Mouse (Mus musculus): ENCODE measurements around the gene Clrn2. TPM values are rescaled to one million over a fixed set of nuclear protein-coding genes. Genes with fewer than 3 reads are reported as not detected.

Clrn2 gene
- total RNA-seq (2014; rRNA removed) (not detected in 2 replicates), polyA plus RNA-seq (2015; fragmentation: Nextera tagmentation; extraction: Ambion mirVana) (0.32 and 0.36 TPM in 2 replicates)

DNA sequence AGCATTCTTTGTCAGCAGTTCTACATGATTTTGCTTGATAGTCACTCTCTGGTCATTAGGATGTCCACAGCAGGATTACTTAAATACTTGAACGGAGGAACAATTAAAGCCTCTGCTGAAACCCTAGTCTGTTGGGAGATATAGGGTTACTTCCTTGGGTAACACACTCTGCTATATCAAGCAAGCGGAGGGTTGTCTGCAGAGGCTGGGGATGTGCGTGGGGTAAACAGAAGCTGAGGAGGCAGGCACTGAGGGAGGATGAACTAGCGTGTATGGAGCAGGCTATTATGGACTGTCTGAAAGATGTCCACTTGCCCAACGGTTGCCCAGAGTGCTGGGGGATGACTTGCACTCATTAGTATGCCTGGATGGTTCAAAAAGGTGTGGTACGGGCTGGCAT is at the start of gene Clrn2:
Gene Clrn2, plus strand, starts transcription at position 301 of the 400 bp plus-strand sequence.
- no peak for ATAC-seq
- no peak for DNase-seq (ENCODE audit: low spot score)
- H3K27me3 ChIP-seq (ENCODE audit: insufficient read depth, low read length): no peaks in the 10 kb centered on the region
- no peak within 1 kb of the TSS for H3K27ac ChIP-seq
- 70% methylated on average over 6 of the region's 6 CpGs for WGBS
- no peak within 1 kb of the TSS for H3K4me2 ChIP-seq (ENCODE audit: low read depth, low read length)
- no peak for TF ChIP-seq CTCF (IDR thresholded peaks at IDR 0.05; ENCODE audit: low read depth)
- H3K9ac ChIP-seq (replicated peaks; ENCODE audit: low read length): no peak within 1 kb of the TSS
- no peaks in the 10 kb centered on the region for H3K9me3 ChIP-seq (ENCODE audit: low read length)
- H3K36me3 ChIP-seq (ENCODE audit: insufficient read depth, low read length): no peaks in the 10 kb centered on the region
- H3K4me3 ChIP-seq (ENCODE audit: low read length): no peak within 1 kb of the TSS
- peaks cover 10% of the 10 kb centered on the region for H3K4me1 ChIP-seq (ENCODE audit: insufficient read depth, low read length)

DNA sequence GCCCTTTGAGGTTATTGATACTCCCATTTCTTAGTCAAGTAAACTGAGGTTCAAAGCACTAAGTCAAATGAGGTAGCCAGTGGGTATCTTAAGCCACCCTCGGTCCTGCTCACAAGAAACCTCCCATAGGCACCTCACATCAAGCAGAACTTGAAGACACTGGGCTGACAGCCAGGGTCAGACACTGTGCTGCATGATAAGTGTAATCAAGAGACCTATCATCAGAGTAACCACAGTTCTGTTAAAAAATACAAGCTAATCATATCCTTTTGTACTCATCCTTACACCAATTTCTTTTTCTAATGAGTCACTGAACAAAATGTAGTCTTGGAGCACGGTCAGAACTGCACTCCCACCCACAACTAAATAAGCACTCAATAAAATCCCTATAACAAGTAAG is 47.4 kb upstream of the Clrn2 start:
- TF ChIP-seq CTCF (IDR thresholded peaks at IDR 0.05; ENCODE audit: low read depth): no peak
- 69% methylated on average over 2 of the region's 2 CpGs for WGBS
- ATAC-seq (no peak), DNase-seq (ENCODE audit: low spot score) (no peak)
- no peaks in the 10 kb centered on the region for H3K4me1 ChIP-seq (ENCODE audit: insufficient read depth, low read length)
- no peak overlapping the region for H3K4me3 ChIP-seq (ENCODE audit: low read length)
- no peak overlapping the region for H3K9ac ChIP-seq (replicated peaks; ENCODE audit: low read length)
- H3K27ac ChIP-seq: no peak overlapping the region
- no peaks in the 10 kb centered on the region for H3K36me3 ChIP-seq (ENCODE audit: insufficient read depth, low read length)
- H3K4me2 ChIP-seq (ENCODE audit: low read depth, low read length): no peak overlapping the region
- no peaks in the 10 kb centered on the region for H3K9me3 ChIP-seq (ENCODE audit: low read length)
- H3K27me3 ChIP-seq (ENCODE audit: insufficient read depth, low read length): no peaks in the 10 kb centered on the region

DNA sequence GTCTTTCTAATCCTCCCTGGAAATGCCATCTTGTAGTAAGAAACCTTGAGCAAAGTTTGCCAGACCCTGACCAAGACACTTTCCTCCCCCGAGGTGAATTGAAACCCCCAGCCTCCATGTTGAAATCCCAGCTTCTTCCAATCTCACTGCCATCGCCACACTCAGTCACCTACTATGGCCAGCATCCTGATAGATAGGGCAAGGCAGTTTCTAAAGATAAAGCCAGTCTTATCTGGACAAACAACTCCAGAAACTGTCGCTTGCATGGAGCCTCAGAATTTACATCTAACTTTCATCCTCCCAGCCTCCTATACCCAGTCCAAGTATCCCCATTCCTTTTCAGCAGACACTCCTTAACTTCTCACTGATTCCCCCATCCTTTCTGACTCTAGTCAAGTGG is 37.1 kb upstream of the Clrn2 start:
- Histone ChIP-seq H3K27ac (no peak overlapping the region), H3K9me3 (ENCODE audit: low read length) (no peaks in the 10 kb centered on the region), H3K27me3 (ENCODE audit: insufficient read depth, low read length) (no peaks in the 10 kb centered on the region), H3K4me3 (ENCODE audit: low read length) (no peak overlapping the region), H3K4me1 (ENCODE audit: insufficient read depth, low read length) (no peaks in the 10 kb centered on the region), H3K9ac (replicated peaks; ENCODE audit: low read length) (no peak overlapping the region), H3K4me2 (ENCODE audit: low read depth, low read length) (no peak overlapping the region), H3K36me3 (ENCODE audit: insufficient read depth, low read length) (no peaks in the 10 kb centered on the region)
- no peak for DNase-seq (ENCODE audit: low spot score)
- 93% methylated on average over 3 of the region's 3 CpGs for WGBS
- no peak for ATAC-seq
- TF ChIP-seq CTCF (IDR thresholded peaks at IDR 0.05; ENCODE audit: low read depth): no peak

DNA sequence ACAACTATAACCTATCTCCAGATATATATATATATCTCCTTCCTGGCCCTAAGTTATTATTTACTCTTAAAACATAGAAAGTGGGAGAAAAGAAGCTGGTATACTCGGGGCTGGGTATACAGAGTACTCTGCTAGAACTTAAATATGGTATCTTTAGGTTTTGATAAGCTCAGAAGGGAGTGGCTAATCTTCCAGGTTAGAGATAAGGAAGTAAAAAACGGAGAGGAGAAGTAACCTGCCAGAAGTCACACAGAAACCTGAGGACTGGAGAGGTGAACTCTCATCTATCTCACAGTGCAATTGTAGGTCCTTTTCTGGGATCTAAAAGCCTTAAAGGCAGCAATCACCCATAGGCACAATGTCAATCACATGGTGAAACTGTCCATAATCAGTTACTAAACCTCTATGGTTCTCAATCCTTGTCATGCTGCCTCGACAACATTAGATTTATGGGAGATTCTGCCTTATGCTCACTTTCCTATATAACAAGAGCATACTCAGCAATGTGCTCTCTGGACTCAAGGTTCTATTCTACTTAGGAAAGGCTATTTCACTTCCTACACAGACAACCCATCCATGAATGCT is 35.6 kb upstream of the Clrn2 start:
- ATAC-seq (no peak), DNase-seq (ENCODE audit: low spot score) (no peak)
- TF ChIP-seq CTCF (IDR thresholded peaks at IDR 0.05; ENCODE audit: low read depth): no peak
- H3K9ac ChIP-seq (replicated peaks; ENCODE audit: low read length): no peak overlapping the region
- no peaks in the 10 kb centered on the region for H3K36me3 ChIP-seq (ENCODE audit: insufficient read depth, low read length)
- no peaks in the 10 kb centered on the region for H3K9me3 ChIP-seq (ENCODE audit: low read length)
- H3K27me3 ChIP-seq (ENCODE audit: insufficient read depth, low read length): no peaks in the 10 kb centered on the region
- 83% methylated on average over 3 of the region's 3 CpGs for whole genome bisulfite sequencing
- no peak overlapping the region for H3K27ac ChIP-seq
- no peak overlapping the region for H3K4me3 ChIP-seq (ENCODE audit: low read length)
- no peaks in the 10 kb centered on the region for H3K4me1 ChIP-seq (ENCODE audit: insufficient read depth, low read length)
- H3K4me2 ChIP-seq (ENCODE audit: low read depth, low read length): no peak overlapping the region

DNA sequence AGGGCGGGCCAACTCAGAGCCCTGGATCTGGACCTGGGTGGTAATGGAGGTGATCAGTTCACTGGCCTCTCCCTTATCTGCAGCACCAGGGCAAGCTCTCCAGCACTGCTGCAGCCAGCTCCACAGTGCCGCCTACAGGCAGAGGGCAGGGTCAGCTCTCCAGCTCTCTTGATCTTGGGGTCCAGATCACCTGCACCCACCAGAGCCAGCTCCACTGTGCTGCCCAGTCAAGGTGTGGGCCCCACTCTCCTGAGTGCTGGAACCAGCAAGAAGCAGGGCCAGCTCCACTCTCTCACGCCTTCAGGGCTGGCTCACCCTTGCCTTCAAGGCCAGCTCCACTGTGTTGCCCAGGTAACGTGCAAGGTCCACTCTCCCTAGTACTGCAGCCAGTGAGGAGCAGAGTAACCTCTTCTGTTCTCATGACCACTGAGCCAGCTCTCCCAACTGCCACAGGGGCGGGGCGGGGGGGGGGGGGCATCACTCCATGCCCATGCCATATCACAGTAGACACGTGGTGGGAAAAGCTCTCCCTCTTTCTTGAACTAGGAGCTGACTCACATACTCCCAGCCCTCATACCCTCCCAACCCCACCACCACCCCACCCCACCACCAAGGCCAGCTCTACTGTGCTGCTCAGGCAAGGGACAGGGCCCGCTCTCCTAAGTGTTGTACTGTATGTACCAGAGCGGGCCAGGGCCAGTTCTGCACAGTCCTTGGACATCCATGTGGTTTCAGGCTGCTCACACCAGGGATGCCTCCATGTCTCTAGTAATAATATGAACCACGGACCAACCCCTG is 33.5 kb upstream of the Clrn2 start:
- no peak overlapping the region for H3K27ac ChIP-seq
- no peaks in the 10 kb centered on the region for H3K9me3 ChIP-seq (ENCODE audit: low read length)
- H3K4me3 ChIP-seq (ENCODE audit: low read length): no peak overlapping the region
- H3K9ac ChIP-seq (replicated peaks; ENCODE audit: low read length): no peak overlapping the region
- peak; percentile 55 for TF ChIP-seq CTCF (IDR thresholded peaks at IDR 0.05; ENCODE audit: low read depth)
- ATAC-seq (peak; percentile 31; the same call in 1 of the 2 replicates), DNase-seq (ENCODE audit: low spot score) (no peak)
- WGBS: 73% methylated on average over 10 of the region's 10 CpGs
- no peaks in the 10 kb centered on the region for H3K27me3 ChIP-seq (ENCODE audit: insufficient read depth, low read length)
- no peaks in the 10 kb centered on the region for H3K36me3 ChIP-seq (ENCODE audit: insufficient read depth, low read length)
- no peak overlapping the region for H3K4me2 ChIP-seq (ENCODE audit: low read depth, low read length)
- no peaks in the 10 kb centered on the region for H3K4me1 ChIP-seq (ENCODE audit: insufficient read depth, low read length)

DNA sequence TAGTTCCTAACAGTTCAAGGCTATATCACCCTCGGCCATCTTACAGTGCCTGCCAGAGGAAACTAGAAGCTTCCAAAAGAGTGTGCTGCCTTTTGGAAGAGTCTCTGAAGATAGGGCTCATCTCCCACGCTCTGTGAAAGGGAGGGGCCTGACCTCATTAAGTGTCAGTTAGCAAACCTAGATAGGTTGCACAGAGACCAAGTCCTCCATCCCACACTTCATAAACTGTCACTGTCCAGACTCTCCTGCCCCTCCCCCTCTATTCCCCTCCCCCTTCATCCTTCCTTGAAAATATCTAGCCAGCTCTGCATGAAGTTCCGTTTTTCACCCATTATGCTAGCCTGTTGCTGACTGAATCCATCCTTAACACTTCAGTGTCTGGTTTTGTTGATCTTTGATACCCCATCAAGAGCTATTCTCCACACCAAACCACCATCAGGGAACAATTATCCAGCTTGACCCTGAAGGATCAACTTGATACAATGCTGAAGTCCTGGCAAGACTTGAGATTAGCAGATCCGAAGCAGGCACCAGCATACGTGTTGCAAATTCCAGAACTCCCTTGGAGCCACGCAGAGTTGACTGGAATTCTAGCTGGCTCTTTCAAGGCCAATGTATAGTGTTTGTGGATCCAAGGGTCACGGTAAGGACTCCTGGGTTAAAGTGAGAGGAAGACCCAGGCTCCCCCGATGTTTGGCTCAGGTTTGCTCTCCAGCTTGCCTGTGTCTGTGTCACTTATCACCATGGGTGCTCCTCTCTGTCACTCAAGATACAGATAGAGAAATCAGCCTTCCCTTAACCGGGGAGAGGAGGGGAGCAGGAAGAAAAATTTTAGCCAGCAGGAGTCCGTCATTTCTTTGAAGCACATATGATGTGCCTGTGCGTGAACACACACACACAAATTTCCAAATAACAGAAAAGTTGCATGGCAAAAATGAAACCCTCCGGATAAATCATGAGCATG is 31.4 kb upstream of the Clrn2 start:
- no peak for DNase-seq (ENCODE audit: low spot score)
- Histone ChIP-seq H3K27ac (no peak overlapping the region), H3K36me3 (ENCODE audit: insufficient read depth, low read length) (no peaks in the 10 kb centered on the region), H3K4me1 (ENCODE audit: insufficient read depth, low read length) (no peaks in the 10 kb centered on the region), H3K9me3 (ENCODE audit: low read length) (no peaks in the 10 kb centered on the region), H3K27me3 (ENCODE audit: insufficient read depth, low read length) (no peaks in the 10 kb centered on the region), H3K4me3 (ENCODE audit: low read length) (no peak overlapping the region), H3K9ac (replicated peaks; ENCODE audit: low read length) (no peak overlapping the region), H3K4me2 (ENCODE audit: low read depth, low read length) (no peak overlapping the region)
- 77% methylated on average over 12 of the region's 12 CpGs for WGBS
- no peak for TF ChIP-seq CTCF (IDR thresholded peaks at IDR 0.05; ENCODE audit: low read depth)
- ATAC-seq: no peak

All from hindbrain, postnatal 0 days (tissue).